Mouse (Mus musculus): ENCODE measurements around the gene Hepacam2. TPM values are rescaled to one million over a fixed set of nuclear protein-coding genes. Genes with fewer than 3 reads are reported as not detected.

Hepacam2 gene
- not detected in 2 replicates for polyA plus RNA-seq (2012; ENCODE audit: insufficient read depth, insufficient read length, low replicate concordance, missing spikeins)

GRCm38 (mm10) chr6:3498162-3498848 is at the start of gene Hepacam2, which contains the start of gene Vps50:
Gene Hepacam2 (minus strand): TSS chr6:3498298.
Gene Vps50 (plus strand): TSS chr6:3498382.
- 1% methylated on average over 28 of the region's 28 CpGs for WGBS
- no peak within 1 kb of the TSS for H3K27ac ChIP-seq (ENCODE audit: insufficient read depth, low read depth, low read length)
- TF ChIP-seq CTCF (IDR thresholded peaks at IDR 0.05; ENCODE audit: insufficient read depth, low read depth, low read length) (no peak), POLR2A (IDR thresholded peaks at IDR 0.05; ENCODE audit: insufficient read depth, low read depth, low read length) (peak; percentile 15; the same call in 1 of the 2 replicates)
- peaks cover 4% of the 10 kb centered on the region for H3K4me1 ChIP-seq (ENCODE audit: control insufficient read depth, insufficient read depth, low read length)
- H3K4me3 ChIP-seq (ENCODE audit: insufficient read depth, low read depth, low read length): peak within 1 kb of the TSS; percentile 65

GRCm38 (mm10) chr6:3544970-3545369 is 46.9 kb upstream of the Hepacam2 start:
- H3K4me3 ChIP-seq (ENCODE audit: insufficient read depth, low read depth, low read length): no peak overlapping the region
- TF ChIP-seq POLR2A (IDR thresholded peaks at IDR 0.05; ENCODE audit: insufficient read depth, low read depth, low read length): no peak
- no peak for TF ChIP-seq CTCF (IDR thresholded peaks at IDR 0.05; ENCODE audit: insufficient read depth, low read depth, low read length)
- 76% methylated on average over 1 of the region's 1 CpGs for WGBS
- no peaks in the 10 kb centered on the region for H3K4me1 ChIP-seq (ENCODE audit: control insufficient read depth, insufficient read depth, low read length)
- no peak overlapping the region for H3K27ac ChIP-seq (ENCODE audit: insufficient read depth, low read depth, low read length)

GRCm38 (mm10) chr6:3543862-3544261 is 45.8 kb upstream of the Hepacam2 start:
- H3K4me1 ChIP-seq (ENCODE audit: control insufficient read depth, insufficient read depth, low read length): no peaks in the 10 kb centered on the region
- H3K27ac ChIP-seq (ENCODE audit: insufficient read depth, low read depth, low read length): no peak overlapping the region
- 94% methylated on average over 4 of the region's 4 CpGs for WGBS
- H3K4me3 ChIP-seq (ENCODE audit: insufficient read depth, low read depth, low read length): no peak overlapping the region
- TF ChIP-seq POLR2A (IDR thresholded peaks at IDR 0.05; ENCODE audit: insufficient read depth, low read depth, low read length) (no peak), CTCF (IDR thresholded peaks at IDR 0.05; ENCODE audit: insufficient read depth, low read depth, low read length) (no peak)

- H3K27ac ChIP-seq (ENCODE audit: insufficient read depth, low read depth, low read length): no peak overlapping the region
- 74% methylated on average over 2 of the region's 2 CpGs for WGBS
These were observed 41.4 kb upstream of the Hepacam2 start for GRCm38 (mm10) chr6:3539470-3539869.

GRCm38 (mm10) chr6:3536048-3536447 is 38.0 kb upstream of the Hepacam2 start:
- no peak overlapping the region for H3K27ac ChIP-seq (ENCODE audit: insufficient read depth, low read depth, low read length)
- H3K4me1 ChIP-seq (ENCODE audit: control insufficient read depth, insufficient read depth, low read length): no peaks in the 10 kb centered on the region
- no peak for TF ChIP-seq CTCF (IDR thresholded peaks at IDR 0.05; ENCODE audit: insufficient read depth, low read depth, low read length)
- no peak for TF ChIP-seq POLR2A (IDR thresholded peaks at IDR 0.05; ENCODE audit: insufficient read depth, low read depth, low read length)
- WGBS: 41% methylated on average over 1 of the region's 1 CpGs
- no peak overlapping the region for H3K4me3 ChIP-seq (ENCODE audit: insufficient read depth, low read depth, low read length)

More at GRCm38 (mm10) chr6:3539470-3539869, 41.4 kb upstream of the Hepacam2 start:
- TF ChIP-seq CTCF (IDR thresholded peaks at IDR 0.05; ENCODE audit: insufficient read depth, low read depth, low read length) (no peak), POLR2A (IDR thresholded peaks at IDR 0.05; ENCODE audit: insufficient read depth, low read depth, low read length) (no peak)
- H3K4me1 ChIP-seq (ENCODE audit: control insufficient read depth, insufficient read depth, low read length): no peaks in the 10 kb centered on the region
- no peak overlapping the region for H3K4me3 ChIP-seq (ENCODE audit: insufficient read depth, low read depth, low read length)

GRCm38 (mm10) chr6:3531445-3531844 is 33.3 kb upstream of the Hepacam2 start:
- WGBS: 55% methylated on average over 5 of the region's 5 CpGs
- TF ChIP-seq CTCF (IDR thresholded peaks at IDR 0.05; ENCODE audit: insufficient read depth, low read depth, low read length): no peak
- no peak for TF ChIP-seq POLR2A (IDR thresholded peaks at IDR 0.05; ENCODE audit: insufficient read depth, low read depth, low read length)

GRCm38 (mm10) chr6:3528198-3528597 is 30.1 kb upstream of the Hepacam2 start:
- TF ChIP-seq CTCF (IDR thresholded peaks at IDR 0.05; ENCODE audit: insufficient read depth, low read depth, low read length): no peak
- TF ChIP-seq POLR2A (IDR thresholded peaks at IDR 0.05; ENCODE audit: insufficient read depth, low read depth, low read length): no peak
- WGBS: 96% methylated on average over 4 of the region's 4 CpGs
- H3K4me3 ChIP-seq (ENCODE audit: insufficient read depth, low read depth, low read length): no peak overlapping the region
- no peak overlapping the region for H3K27ac ChIP-seq (ENCODE audit: insufficient read depth, low read depth, low read length)
- no peaks in the 10 kb centered on the region for H3K4me1 ChIP-seq (ENCODE audit: control insufficient read depth, insufficient read depth, low read length)

More at GRCm38 (mm10) chr6:3531445-3531844, 33.3 kb upstream of the Hepacam2 start:
- Histone ChIP-seq H3K4me1 (ENCODE audit: control insufficient read depth, insufficient read depth, low read length) (no peaks in the 10 kb centered on the region), H3K27ac (ENCODE audit: insufficient read depth, low read depth, low read length) (no peak overlapping the region), H3K4me3 (ENCODE audit: insufficient read depth, low read depth, low read length) (no peak overlapping the region)

- Histone ChIP-seq H3K27ac (ENCODE audit: insufficient read depth, low read depth, low read length) (peak overlapping the region; percentile 40; the same call in 1 of the 2 replicates), H3K4me3 (ENCODE audit: insufficient read depth, low read depth, low read length) (no peak overlapping the region), H3K4me1 (ENCODE audit: control insufficient read depth, insufficient read depth, low read length) (peaks cover 5% of the 10 kb centered on the region)
- TF ChIP-seq CTCF (IDR thresholded peaks at IDR 0.05; ENCODE audit: insufficient read depth, low read depth, low read length) (no peak), POLR2A (IDR thresholded peaks at IDR 0.05; ENCODE audit: insufficient read depth, low read depth, low read length) (no peak)
- 31% methylated on average over 3 of the region's 3 CpGs for WGBS
These were observed 14.5 kb upstream of the Hepacam2 start for GRCm38 (mm10) chr6:3512611-3513010.

GRCm38 (mm10) chr6:3511612-3512011 is 13.5 kb upstream of the Hepacam2 start:
- no peak for TF ChIP-seq CTCF (IDR thresholded peaks at IDR 0.05; ENCODE audit: insufficient read depth, low read depth, low read length)
- no peak for TF ChIP-seq POLR2A (IDR thresholded peaks at IDR 0.05; ENCODE audit: insufficient read depth, low read depth, low read length)
- no peak overlapping the region for H3K27ac ChIP-seq (ENCODE audit: insufficient read depth, low read depth, low read length)
- peak overlapping the region; percentile 20; the same call in 1 of the 2 replicates for H3K4me3 ChIP-seq (ENCODE audit: insufficient read depth, low read depth, low read length)
- WGBS: 54% methylated on average over 11 of the region's 11 CpGs
- peaks cover 5% of the 10 kb centered on the region for H3K4me1 ChIP-seq (ENCODE audit: control insufficient read depth, insufficient read depth, low read length)
